Mouse (Mus musculus) monocyte, adult 59 days (primary cell): ENCODE data around the gene Snf8. TPM values are rescaled to one million over a fixed set of nuclear protein-coding genes. Genes with fewer than 3 reads are reported as not detected.

Source experiments
- total RNA-seq, 2 experiments: library from RNA; stranded (reverse); gene quantifications; one replicate each; pipeline ENCODE4 v1.2.4; 2023

The Snf8 gene
- total RNA-seq: 10 to 100 TPM; 60.6 to 62.0 TPM

GRCm38 (mm10) chr11:96034596-96035052, at the start of gene Snf8:
Gene Snf8 (plus strand): TSS chr11:96034885.

GRCm38 (mm10) chr11:96005403-96006271, 29.0 kb upstream of the Snf8 start, which contains the start of gene Igf2bp1:
Gene Igf2bp1 (minus strand): TSS chr11:96005940.

GRCm38 (mm10) chr11:96065215-96065911, 30.7 kb downstream of the Snf8 start, which contains the start of gene Ube2z:
Gene Ube2z (minus strand): TSS chr11:96065388.

GRCm38 (mm10) chr11:96075509-96076220, 41.0 kb downstream of the Snf8 start, which contains the start of gene Atp5g1:
Gene Atp5g1 (minus strand): TSS chr11:96075670.

Other genes starting within 250 kb of the Snf8 start
- 1 to 10 TPM; 2.2 to 5.7 TPM for gene Phospho1, start 210.4 kb upstream of the Snf8 start, total RNA-seq
- 100 to 1,000 TPM; 618 to 647 TPM for gene Gngt2, start 197.7 kb upstream of the Snf8 start, total RNA-seq
- 100 to 1,000 TPM; 346 to 374 TPM for gene Abi3, start 192.4 kb upstream of the Snf8 start, total RNA-seq
- gene B4galnt2, start 120.0 kb upstream of the Snf8 start, total RNA-seq: not detected
- not detected for gene Igf2bp1, start 28.9 kb upstream of the Snf8 start, total RNA-seq
- gene Gip, start 10.3 kb upstream of the Snf8 start, total RNA-seq: not detected
- gene Ube2z, start 30.5 kb downstream of the Snf8 start, total RNA-seq: 10 to 100 TPM; 39.0 to 39.5 TPM
- gene Atp5g1, start 40.8 kb downstream of the Snf8 start, total RNA-seq: 100 to 1,000 TPM in 1 of 2 experiments, 10 to 100 TPM in 1; 98.9 to 109 TPM
- not detected for gene Calcoco2, start 77.1 kb downstream of the Snf8 start, total RNA-seq
- gene Ttll6, start 98.9 kb downstream of the Snf8 start, total RNA-seq: not detected
- not detected for gene Hoxb13, start 159.4 kb downstream of the Snf8 start, total RNA-seq
- not detected for gene Hoxb9, start 236.6 kb downstream of the Snf8 start, total RNA-seq
- gene Hoxb8, start 247.0 kb downstream of the Snf8 start, total RNA-seq: not detected